Mouse (Mus musculus): ENCODE data around the gene Hdgfl3. TPM values are rescaled to one million over a fixed set of nuclear protein-coding genes. Genes with fewer than 3 reads are reported as not detected.

Hdgfl3 gene
- polyA plus RNA-seq, 2 experiments, result 0.27 to 0.33 TPM

GRCm38 (mm10) chr7:81973339-81973738, 39.1 kb upstream of the Hdgfl3 start:
- 65% methylated on average over 5 of the region's 5 CpGs for WGBS (ENCODE audit: insufficient replicate concordance)
- no peak for DNase-seq (ENCODE audit: low read depth in 3 of 3, low spot score in 3 of 3)
- Histone ChIP-seq H3K36me3 (replicated peaks; ENCODE audit: control insufficient read depth, insufficient read depth, low read depth) (no peaks in the 10 kb centered on the region), H3K27me3 (ENCODE audit: control insufficient read depth, insufficient read depth, low read length) (no peaks in the 10 kb centered on the region), H3K9ac (replicated peaks) (no peak overlapping the region), H3K4me2 (ENCODE audit: low read depth) (no peak overlapping the region), H3K9me3 (ENCODE audit: control insufficient read depth, low read length) (no peaks in the 10 kb centered on the region), H3K4me1 (replicated peaks; ENCODE audit: control insufficient read depth in 2 of 2, insufficient read depth in 2 of 2, low read length in 1 of 2) (no peaks in the 10 kb centered on the region), H3K4me3 (ENCODE audit: insufficient read depth in 1 of 2, low read depth in 2 of 2, low read length in 2 of 2) (no peak overlapping the region), H3K27ac (no peak overlapping the region)
- TF ChIP-seq EP300 (IDR thresholded peaks at IDR 0.05; ENCODE audit: low read depth), result no peak
- no peak for TF ChIP-seq CTCF (IDR thresholded peaks at IDR 0.05; ENCODE audit: low read depth)
- no peak for ATAC-seq (ENCODE audit: insufficient read depth)

GRCm38 (mm10) chr7:81968975-81969374, 34.7 kb upstream of the Hdgfl3 start:
- Histone ChIP-seq H3K4me2 (ENCODE audit: low read depth) (no peak overlapping the region), H3K9ac (replicated peaks) (no peak overlapping the region), H3K9me3 (ENCODE audit: control insufficient read depth, low read length) (no peaks in the 10 kb centered on the region), H3K36me3 (replicated peaks; ENCODE audit: control insufficient read depth, insufficient read depth, low read depth) (no peaks in the 10 kb centered on the region), H3K4me3 (ENCODE audit: insufficient read depth in 1 of 2, low read depth in 2 of 2, low read length in 2 of 2) (no peak overlapping the region), H3K27ac (no peak overlapping the region), H3K4me1 (replicated peaks; ENCODE audit: control insufficient read depth in 2 of 2, insufficient read depth in 2 of 2, low read length in 1 of 2) (no peaks in the 10 kb centered on the region), H3K27me3 (ENCODE audit: control insufficient read depth, insufficient read depth, low read length) (no peaks in the 10 kb centered on the region)
- 12% methylated on average over 6 of the region's 6 CpGs for WGBS (ENCODE audit: insufficient replicate concordance)
- no peak for DNase-seq (ENCODE audit: low read depth in 3 of 3, low spot score in 3 of 3)
- no peak for ATAC-seq (ENCODE audit: insufficient read depth)
- no peak for TF ChIP-seq CTCF (IDR thresholded peaks at IDR 0.05; ENCODE audit: low read depth)

- 44% methylated on average over 4 of the region's 4 CpGs for WGBS (ENCODE audit: insufficient replicate concordance)
- no peak overlapping the region for H3K27ac ChIP-seq
- ATAC-seq (ENCODE audit: insufficient read depth) (no peak), DNase-seq (ENCODE audit: low read depth in 3 of 3, low spot score in 3 of 3) (no peak)
- no peak overlapping the region for H3K4me2 ChIP-seq (ENCODE audit: low read depth)
- H3K4me3 ChIP-seq (ENCODE audit: insufficient read depth in 1 of 2, low read depth in 2 of 2, low read length in 2 of 2), result no peak overlapping the region
- no peaks in the 10 kb centered on the region for H3K27me3 ChIP-seq (ENCODE audit: control insufficient read depth, insufficient read depth, low read length)
- no peaks in the 10 kb centered on the region for H3K4me1 ChIP-seq (replicated peaks; ENCODE audit: control insufficient read depth in 2 of 2, insufficient read depth in 2 of 2, low read length in 1 of 2)
- H3K9ac ChIP-seq (replicated peaks), result no peak overlapping the region
- TF ChIP-seq CTCF (IDR thresholded peaks at IDR 0.05; ENCODE audit: low read depth) (no peak), EP300 (IDR thresholded peaks at IDR 0.05; ENCODE audit: low read depth) (no peak)
- no peaks in the 10 kb centered on the region for H3K36me3 ChIP-seq (replicated peaks; ENCODE audit: control insufficient read depth, insufficient read depth, low read depth)
- no peaks in the 10 kb centered on the region for H3K9me3 ChIP-seq (ENCODE audit: control insufficient read depth, low read length)
Observed at GRCm38 (mm10) chr7:81968451-81968850, 34.2 kb upstream of the Hdgfl3 start.

GRCm38 (mm10) chr7:81966195-81966594, 31.9 kb upstream of the Hdgfl3 start:
- no peak for ATAC-seq (ENCODE audit: insufficient read depth)

GRCm38 (mm10) chr7:81959704-81960103, 25.4 kb upstream of the Hdgfl3 start:
- no peaks in the 10 kb centered on the region for H3K9me3 ChIP-seq (ENCODE audit: control insufficient read depth, low read length)
- H3K27ac ChIP-seq, result no peak overlapping the region
- TF ChIP-seq CTCF (IDR thresholded peaks at IDR 0.05; ENCODE audit: low read depth) (peak; percentile 62), EP300 (IDR thresholded peaks at IDR 0.05; ENCODE audit: low read depth) (no peak)
- no peak overlapping the region for H3K4me3 ChIP-seq (ENCODE audit: insufficient read depth in 1 of 2, low read depth in 2 of 2, low read length in 2 of 2)
- H3K27me3 ChIP-seq (ENCODE audit: control insufficient read depth, insufficient read depth, low read length), result no peaks in the 10 kb centered on the region
- no peak overlapping the region for H3K4me2 ChIP-seq (ENCODE audit: low read depth)
- no peak for ATAC-seq (ENCODE audit: insufficient read depth)
- H3K36me3 ChIP-seq (replicated peaks; ENCODE audit: control insufficient read depth, insufficient read depth, low read depth), result no peaks in the 10 kb centered on the region
- peak in 1 of 3 experiments; percentile 6 for DNase-seq (ENCODE audit: low read depth in 3 of 3, low spot score in 3 of 3)
- 1% methylated on average over 3 of the region's 3 CpGs for WGBS (ENCODE audit: insufficient replicate concordance)
- no peak overlapping the region for H3K9ac ChIP-seq (replicated peaks)
- H3K4me1 ChIP-seq (replicated peaks; ENCODE audit: control insufficient read depth in 2 of 2, insufficient read depth in 2 of 2, low read length in 1 of 2), result no peaks in the 10 kb centered on the region

More at GRCm38 (mm10) chr7:81966195-81966594, 31.9 kb upstream of the Hdgfl3 start:
- no peak overlapping the region for H3K27ac ChIP-seq
- 54% methylated on average over 5 of the region's 5 CpGs for WGBS (ENCODE audit: insufficient replicate concordance)
- no peaks in the 10 kb centered on the region for H3K27me3 ChIP-seq (ENCODE audit: control insufficient read depth, insufficient read depth, low read length)
- H3K4me1 ChIP-seq (replicated peaks; ENCODE audit: control insufficient read depth in 2 of 2, insufficient read depth in 2 of 2, low read length in 1 of 2), result no peaks in the 10 kb centered on the region
- TF ChIP-seq EP300 (IDR thresholded peaks at IDR 0.05; ENCODE audit: low read depth) (no peak), CTCF (IDR thresholded peaks at IDR 0.05; ENCODE audit: low read depth) (no peak)
- H3K36me3 ChIP-seq (replicated peaks; ENCODE audit: control insufficient read depth, insufficient read depth, low read depth), result no peaks in the 10 kb centered on the region
- no peak for DNase-seq (ENCODE audit: low read depth in 3 of 3, low spot score in 3 of 3)
- no peak overlapping the region for H3K9ac ChIP-seq (replicated peaks)
- H3K4me2 ChIP-seq (ENCODE audit: low read depth), result no peak overlapping the region
- no peaks in the 10 kb centered on the region for H3K9me3 ChIP-seq (ENCODE audit: control insufficient read depth, low read length)
- no peak overlapping the region for H3K4me3 ChIP-seq (ENCODE audit: insufficient read depth in 1 of 2, low read depth in 2 of 2, low read length in 2 of 2)

Data from liver, embryonic 14.5 days (tissue).